Mouse (Mus musculus): ENCODE results near the gene Olfr907.

The Olfr907 gene

GRCm38 (mm10) chr9:38495501-38495900 lies at the start of gene Olfr907:
Gene Olfr907, plus strand, starts transcription at chr9:38495801.
- DNase-seq = no peak

DNA sequence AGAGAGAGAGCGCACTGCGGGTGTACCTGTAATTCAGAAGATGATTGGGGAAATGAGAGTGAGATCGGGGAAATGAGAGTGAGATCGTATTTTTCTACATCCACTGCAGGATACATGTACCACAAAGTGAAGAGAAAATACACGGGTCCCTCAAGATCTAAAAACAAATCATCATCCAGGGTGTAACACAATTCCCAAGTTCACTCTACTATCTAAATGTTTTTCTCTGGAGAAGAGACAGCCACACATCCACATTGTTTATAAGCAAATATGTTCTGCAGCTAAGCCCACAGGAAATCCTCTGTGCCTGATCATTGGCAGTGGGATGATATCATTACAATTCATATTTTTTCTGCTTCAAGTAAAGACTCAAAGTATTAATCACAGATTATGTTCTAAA lies 48.2 kb upstream of the Olfr907 start, which contains the start of gene Olfr902:
Olfr902 (plus strand) TSS at position 301 of the 400 bp plus-strand sequence.
- DNase-seq = no peak

DNA sequence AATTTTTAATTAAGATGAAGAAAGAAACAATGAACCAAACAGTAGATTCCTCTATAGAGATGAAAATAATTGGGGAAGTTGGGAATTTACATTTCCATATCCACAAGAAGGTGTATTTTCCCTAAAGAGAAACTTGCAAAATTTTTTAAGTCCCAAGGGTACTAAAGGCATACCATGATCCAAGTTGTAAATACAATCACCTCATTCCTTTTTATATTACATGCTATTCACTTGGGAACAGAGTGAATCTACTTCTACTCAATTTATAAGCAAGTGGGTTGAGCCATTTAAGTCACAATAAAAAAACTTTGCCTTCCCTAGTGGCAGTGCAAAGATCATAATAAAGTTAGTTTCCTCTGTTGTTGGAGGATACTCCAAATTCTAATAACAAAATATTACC lies 32.8 kb upstream of the Olfr907 start, which contains the start of gene Olfr904:
Olfr904 (plus strand) TSS at position 301 of the 400 bp plus-strand sequence.
- DNase-seq = no peak

DNA sequence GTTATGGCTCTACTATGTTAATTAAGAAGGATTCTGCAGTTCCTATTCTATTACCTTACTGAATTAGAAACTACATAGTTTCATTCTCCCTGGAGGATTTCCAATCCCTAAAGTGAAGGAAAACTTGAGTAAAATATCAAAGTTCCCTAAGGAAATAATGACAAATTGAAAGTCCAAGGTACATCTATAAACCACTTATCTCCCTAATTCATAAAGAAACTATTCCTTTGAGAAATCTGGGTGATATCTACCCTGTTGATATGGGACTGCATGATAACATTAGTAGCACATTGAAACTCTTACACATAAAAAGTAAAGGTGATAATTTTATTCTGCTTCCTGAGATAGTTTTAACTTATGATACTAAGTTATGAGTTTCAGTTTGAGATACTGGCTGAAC lies 24.8 kb upstream of the Olfr907 start, which contains the start of gene Olfr905:
Olfr905 (plus strand) TSS at position 301 of the 400 bp plus-strand sequence.
- no peak for DNase-seq

DNA sequence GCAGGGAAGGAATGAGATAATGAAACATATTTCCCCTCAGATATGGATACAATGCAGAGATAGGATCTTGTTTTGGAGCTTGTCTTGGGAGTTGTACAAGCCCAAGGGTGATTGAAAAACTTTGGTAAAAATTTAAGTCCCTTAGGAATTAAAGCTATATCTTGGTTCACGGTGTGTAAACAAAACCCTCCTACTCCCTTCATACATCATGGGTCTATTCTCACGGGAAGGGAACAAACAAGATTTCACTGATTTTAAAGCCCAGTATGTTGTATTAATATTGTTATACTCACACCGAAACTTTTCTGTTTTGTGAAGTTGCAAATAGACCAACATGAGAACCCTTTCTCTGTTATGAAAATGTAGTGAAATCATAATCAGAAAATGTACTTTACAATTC lies 8.8 kb upstream of the Olfr907 start, which contains the start of gene Olfr906:
Olfr906 (plus strand) TSS at position 301 of the 400 bp plus-strand sequence.
- DNase-seq = no peak

GRCm38 (mm10) chr9:38512353-38512752 lies 16.8 kb downstream of the Olfr907 start:
- DNase-seq = no peak

GRCm38 (mm10) chr9:38521280-38521679 lies 25.7 kb downstream of the Olfr907 start, which contains the start of gene Olfr911-ps1:
Gene Olfr911-ps1, plus strand, starts transcription at chr9:38521580.
- no peak for DNase-seq

- no peak for DNase-seq
These were observed 41.9 kb downstream of the Olfr907 start, which contains the start of gene Olfr910 for GRCm38 (mm10) chr9:38537549-38537948. Gene Olfr910, plus strand, starts transcription at chr9:38537849.
